Mouse (Mus musculus) midbrain, postnatal 0 days (tissue): ENCODE results near the gene Ccdc80. TPM values are rescaled to one million over a fixed set of nuclear protein-coding genes. Genes with fewer than 3 reads are reported as not detected.

ENCODE experiments used
- ATAC-seq: fragments of 200-750 bp; cut with Nextera tagmentation; 2 replicates; pipeline ENCODE4 v1.8.0; 2017; ENCODE audit warnings: moderate number of reproducible peaks, mild to moderate bottlenecking, moderate TSS enrichment, moderate library complexity; ENCODE audit not compliant: low FRiP score
- DNase-seq: peaks from one replicate; pipeline ENCODE4 v3.0.0-alpha.2; 2015; ENCODE audit warnings: low spot score
- H3K27ac ChIP-seq: fragments of 300-500 bp; sonication (generic); 2 replicates; pipeline ENCODE4 v1.5.1; 2014; ENCODE audit warnings: low read depth, mild to moderate bottlenecking, low read length, mixed read lengths
- H3K27me3 ChIP-seq: fragments of 300-500 bp; sonication (generic); 2 replicates; pipeline ENCODE4 v1.6.1; 2014; ENCODE audit warnings: low read length, control low read depth, mixed read lengths; ENCODE audit not compliant: insufficient read depth
- H3K36me3 ChIP-seq: fragments of 300-500 bp; sonication (generic); 2 replicates; pipeline ENCODE4 v1.6.1; 2014; ENCODE audit warnings: low read length, control low read depth, mixed read lengths; ENCODE audit not compliant: insufficient read depth
- H3K4me1 ChIP-seq: fragments of 300-500 bp; sonication (generic); 2 replicates; pipeline ENCODE4 v1.6.1; 2014; ENCODE audit warnings: mild to moderate bottlenecking, control low read depth, antibody characterized with exemption, low read length, mixed read lengths; ENCODE audit not compliant: insufficient read depth
- H3K4me2 ChIP-seq: fragments of 300-500 bp; sonication (generic); 2 replicates; pipeline ENCODE4 v1.6.1; 2014; ENCODE audit warnings: low read depth, mild to moderate bottlenecking, low read length, mixed read lengths; ENCODE audit not compliant: poor library complexity, severe bottlenecking
- H3K4me3 ChIP-seq: fragments of 300-500 bp; sonication (generic); 2 replicates; pipeline ENCODE4 v1.5.1; 2014; ENCODE audit warnings: low read depth, mild to moderate bottlenecking, low read length, moderate library complexity
- H3K9ac ChIP-seq: fragments of 300-500 bp; sonication (generic); replicated peaks from 2 replicates; pipeline ENCODE4 v1.6.1; 2014; ENCODE audit warnings: mild to moderate bottlenecking, low read length, moderate library complexity, mixed read lengths; ENCODE audit not compliant: poor library complexity, severe bottlenecking
- H3K9me3 ChIP-seq: fragments of 300-500 bp; sonication (generic); 2 replicates; pipeline ENCODE4 v1.6.1; 2016; ENCODE audit warnings: low read length, control low read depth
- CTCF ChIP-seq: IDR thresholded peaks from 2 replicates; pipeline ENCODE4 v1.5.1; 2016; ENCODE audit warnings: antibody characterized with exemption, mild to moderate bottlenecking
- WGBS: fragments of 180-500 bp; shearing (Covaris S2); extraction: QIAGEN DNeasy Blood & Tissue Kit; methylation state at CpG from one replicate; pipeline ENCODE4 v1.1.7; 2014; 5-methylcytosine and 5-hydroxymethylcytosine counted together
- polyA plus RNA-seq: library from polyadenylated mRNA; unstranded; fragments of >200 nt; fragmentation: Nextera tagmentation; extraction: Ambion mirVana; gene quantifications from 2 replicates; pipeline ENCODE4 v1.2.1, GENCODE M21; 2015
- total RNA-seq: library from RNA; depleted of rRNA; stranded (reverse); fragments of >200 nt; gene quantifications from 2 replicates; pipeline ENCODE4 v1.2.3, GENCODE M21; 2014

Ccdc80 gene
- total and polyA plus RNA-seq, 2 experiments from 2014 or later: 5.5 to 9.5 TPM

GRCm38 (mm10) chr16:45095030-45095429 lies 1.8 kb downstream of the Ccdc80 start:
- Histone ChIP-seq H3K4me2 (no peak overlapping the region), H3K4me1 (0 out of 2 replicates have a peak, but pooled peaks cover 4% of the 10 kb centered on the region)

GRCm38 (mm10) chr16:45095561-45096482 lies 2.6 kb downstream of the Ccdc80 start:
- H3K27ac ChIP-seq: no peak overlapping the region
- 91% methylated on average over 25 of the region's 26 CpGs for WGBS
- TF ChIP-seq CTCF: no peak
- no peaks in the 10 kb centered on the region for H3K9me3 ChIP-seq
- H3K4me1 ChIP-seq: 0 out of 2 replicates have a peak, but pooled peaks cover 4% of the 10 kb centered on the region
- peak; percentile 19 for DNase-seq
- no peak overlapping the region for H3K4me3 ChIP-seq
- no peaks in the 10 kb centered on the region for H3K36me3 ChIP-seq
- no peak overlapping the region for H3K9ac ChIP-seq
- H3K27me3 ChIP-seq: no peaks in the 10 kb centered on the region
- ATAC-seq: 0 out of 2 replicates have a peak, but pooled peaks have one; percentile 29
- H3K4me2 ChIP-seq: no peak overlapping the region

More at GRCm38 (mm10) chr16:45095030-45095429, 1.8 kb downstream of the Ccdc80 start:
- Histone ChIP-seq H3K4me3 (no peak overlapping the region), H3K9me3 (no peaks in the 10 kb centered on the region), H3K27me3 (no peaks in the 10 kb centered on the region), H3K27ac (no peak overlapping the region), H3K36me3 (no peaks in the 10 kb centered on the region), H3K9ac (no peak overlapping the region)
- no peak for ATAC-seq
- no peak for TF ChIP-seq CTCF
- DNase-seq: no peak
- 93% methylated on average over 13 of the region's 13 CpGs for WGBS

GRCm38 (mm10) chr16:45097467-45097866 lies 4.3 kb downstream of the Ccdc80 start:
- no peak for TF ChIP-seq CTCF
- 97% methylated on average over 2 of the region's 2 CpGs for WGBS
- DNase-seq (no peak), ATAC-seq (no peak)
- H3K4me1 ChIP-seq: 0 out of 2 replicates have a peak, but pooled peaks cover 4% of the 10 kb centered on the region
- no peak overlapping the region for H3K27ac ChIP-seq
- no peak overlapping the region for H3K9ac ChIP-seq
- no peaks in the 10 kb centered on the region for H3K27me3 ChIP-seq
- no peak overlapping the region for H3K4me3 ChIP-seq
- no peaks in the 10 kb centered on the region for H3K9me3 ChIP-seq
- H3K36me3 ChIP-seq: no peaks in the 10 kb centered on the region
- no peak overlapping the region for H3K4me2 ChIP-seq

DNA sequence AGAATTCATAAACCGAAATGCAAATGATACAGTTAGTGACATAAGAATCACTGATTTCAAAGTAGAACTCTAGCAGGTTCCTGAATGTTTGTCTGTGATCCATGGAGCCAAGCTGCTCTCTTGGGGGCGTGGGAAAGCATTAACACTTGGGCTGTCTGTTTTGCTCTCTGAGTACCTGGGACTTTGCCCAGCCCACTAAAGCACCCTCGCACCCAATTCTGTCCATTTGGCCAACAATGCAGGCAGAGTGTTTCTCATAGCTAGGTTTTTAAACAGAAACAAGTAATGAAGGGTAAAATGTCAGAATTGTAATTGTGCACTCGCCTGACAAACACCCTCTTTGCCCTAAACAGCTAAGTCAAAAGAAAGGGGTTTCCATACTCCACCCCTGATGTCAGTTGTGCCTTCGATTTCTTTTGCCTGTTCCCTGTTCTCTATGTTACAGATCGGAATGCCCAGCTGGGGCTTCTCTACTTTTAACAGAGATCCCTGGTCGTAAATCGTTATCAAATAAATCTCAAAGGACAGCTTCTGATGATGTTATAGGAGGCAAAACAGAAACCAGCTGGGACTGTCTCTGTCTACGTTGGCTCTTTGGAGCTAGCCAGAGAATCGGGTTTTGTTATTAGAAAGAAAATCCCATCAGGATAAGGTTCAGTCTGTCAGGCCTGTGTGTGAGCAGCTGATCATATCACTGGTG lies 5.1 kb downstream of the Ccdc80 start:
- 77% methylated on average over 10 of the region's 10 CpGs for WGBS
- H3K4me3 ChIP-seq: no peak overlapping the region

DNA sequence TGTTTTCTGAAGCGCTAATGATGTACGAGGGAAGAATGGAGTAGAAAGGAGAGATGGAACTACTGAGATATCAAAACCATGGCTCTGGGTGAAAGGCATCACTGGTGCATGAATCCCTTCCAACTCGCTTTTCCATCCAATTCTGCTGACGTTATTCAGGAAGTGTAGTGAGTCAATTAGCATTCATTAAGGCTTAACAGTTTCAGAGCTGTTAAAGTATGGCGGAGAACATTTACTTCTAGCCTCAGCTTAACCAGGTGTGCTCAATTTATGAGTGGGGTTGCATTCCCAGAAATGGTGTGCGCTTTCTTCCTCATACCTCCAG lies 5.6 kb downstream of the Ccdc80 start:
- H3K4me2 ChIP-seq: no peak overlapping the region
- ATAC-seq: no peak

More for the DNA sequence above, 5.1 kb downstream of the Ccdc80 start:
- Histone ChIP-seq H3K27ac (no peak overlapping the region), H3K9me3 (no peaks in the 10 kb centered on the region), H3K27me3 (no peaks in the 10 kb centered on the region), H3K4me1 (0 out of 2 replicates have a peak, but pooled peaks cover 4% of the 10 kb centered on the region), H3K9ac (no peak overlapping the region), H3K36me3 (no peaks in the 10 kb centered on the region), H3K4me2 (no peak overlapping the region)
- DNase-seq (no peak), ATAC-seq (no peak)
- no peak for TF ChIP-seq CTCF

More for the DNA sequence above, 5.6 kb downstream of the Ccdc80 start:
- no peaks in the 10 kb centered on the region for H3K36me3 ChIP-seq
- peak; percentile 24 for DNase-seq
- 72% methylated on average over 6 of the region's 6 CpGs for WGBS
- H3K9ac ChIP-seq: no peak overlapping the region
- no peak overlapping the region for H3K4me3 ChIP-seq
- 0 out of 2 replicates have a peak, but pooled peaks cover 4% of the 10 kb centered on the region for H3K4me1 ChIP-seq
- TF ChIP-seq CTCF: no peak
- no peaks in the 10 kb centered on the region for H3K27me3 ChIP-seq
- no peak overlapping the region for H3K27ac ChIP-seq
- H3K9me3 ChIP-seq: no peaks in the 10 kb centered on the region
